Mouse (Mus musculus) layer of hippocampus, adult 2 months (tissue): ENCODE data around the gene Pdcl2. TPM values are rescaled to one million over a fixed set of nuclear protein-coding genes. Genes with fewer than 3 reads are reported as not detected.

Experiments used
- DNase-seq, 2 experiments: peaks; one replicate each; pipeline ENCODE4 v3.0.0; 2022; ENCODE audit warnings: low spot score in 2 of 2
- H3K27ac ChIP-seq: fragments of 200-600 bp; 2 replicates; pipeline ENCODE4 v1.8.1; 2022
- H3K4me3 ChIP-seq: fragments of 200-600 bp; 2 replicates; pipeline ENCODE4 v1.8.1; 2022; ENCODE audit warnings: mild to moderate bottlenecking
- CTCF ChIP-seq: fragments of 200-600 bp; conservative IDR thresholded peaks from 2 replicates; pipeline ENCODE4 v1.8.1; 2022; ENCODE audit warnings: antibody characterized with exemption, mild to moderate bottlenecking, moderate library complexity
- long read RNA-seq, 2 experiments: library from polyadenylated mRNA; stranded (forward); transcript quantifications; one replicate each; pipeline ENCODE4 v2.0.0; 2021; ENCODE audit warnings: borderline mapping rate in 2 of 2
- total RNA-seq, 2 experiments: library from RNA; stranded (reverse); gene quantifications; 2 replicates each; pipeline ENCODE4 v1.2.3; 2021

Gene Pdcl2
- not detected for total RNA-seq
- long read RNA-seq, experiment 1: 0 reads
- long read RNA-seq, experiment 2: 0 reads

- TF ChIP-seq CTCF: no peak
- H3K27ac ChIP-seq: no peak within 1 kb of the TSS
- H3K4me3 ChIP-seq: no peak within 1 kb of the TSS
- DNase-seq: no peak
These were observed at the start of gene Pdcl2 for GRCm38 (mm10) chr5:76330953-76331352. Gene Pdcl2, minus strand, starts transcription at chr5:76331156.

GRCm38 (mm10) chr5:76379216-76379615, 48.3 kb upstream of the Pdcl2 start:
- DNase-seq: no peak
- TF ChIP-seq CTCF: no peak
- Histone ChIP-seq H3K4me3 (no peak overlapping the region), H3K27ac (no peak overlapping the region)

- Histone ChIP-seq H3K4me3 (no peak overlapping the region), H3K27ac (no peak overlapping the region)
- TF ChIP-seq CTCF: no peak
- DNase-seq: no peak
These were observed 38.4 kb upstream of the Pdcl2 start for GRCm38 (mm10) chr5:76369215-76369840.

- Histone ChIP-seq H3K27ac (no peak overlapping the region), H3K4me3 (no peak overlapping the region)
- no peak for TF ChIP-seq CTCF
- DNase-seq: no peak
These were observed 34.5 kb upstream of the Pdcl2 start for GRCm38 (mm10) chr5:76365406-76365805.

GRCm38 (mm10) chr5:76363453-76364104, 32.6 kb upstream of the Pdcl2 start, which contains the start of gene Nmu:
Gene Nmu, minus strand, starts transcription at chr5:76363788.
- no peak for DNase-seq
- TF ChIP-seq CTCF: no peak
- Histone ChIP-seq H3K4me3 (peak within 1 kb of the TSS; percentile 28; the same call in 1 of the 2 replicates), H3K27ac (no peak within 1 kb of the TSS)

GRCm38 (mm10) chr5:76360786-76361185, 29.8 kb upstream of the Pdcl2 start:
- no peak overlapping the region for H3K27ac ChIP-seq
- no peak overlapping the region for H3K4me3 ChIP-seq
- TF ChIP-seq CTCF: no peak
- DNase-seq: peak in 1 of 2 experiments; percentile 6

- H3K4me3 ChIP-seq: no peak overlapping the region
- no peak overlapping the region for H3K27ac ChIP-seq
- peak; percentile 53 for TF ChIP-seq CTCF
- DNase-seq: no peak
These were observed 29.1 kb upstream of the Pdcl2 start for GRCm38 (mm10) chr5:76360057-76360456.

GRCm38 (mm10) chr5:76351953-76352611, 21.1 kb upstream of the Pdcl2 start:
- peak in 1 of 2 experiments; percentile 9 for DNase-seq
- no peak overlapping the region for H3K27ac ChIP-seq
- TF ChIP-seq CTCF: peak; percentile 68
- no peak overlapping the region for H3K4me3 ChIP-seq

GRCm38 (mm10) chr5:76351537-76351936, 20.6 kb upstream of the Pdcl2 start:
- no peak for TF ChIP-seq CTCF
- DNase-seq: no peak
- Histone ChIP-seq H3K4me3 (no peak overlapping the region), H3K27ac (no peak overlapping the region)

- TF ChIP-seq CTCF: no peak
- no peak overlapping the region for H3K27ac ChIP-seq
- no peak overlapping the region for H3K4me3 ChIP-seq
- peak in 1 of 2 experiments; percentile 21 for DNase-seq
These were observed 15.2 kb upstream of the Pdcl2 start for GRCm38 (mm10) chr5:76346137-76346536.

- TF ChIP-seq CTCF: no peak
- no peak overlapping the region for H3K4me3 ChIP-seq
- no peak for DNase-seq
- no peak overlapping the region for H3K27ac ChIP-seq
These were observed 10.0 kb upstream of the Pdcl2 start for GRCm38 (mm10) chr5:76340931-76341330.

- Histone ChIP-seq H3K4me3 (no peak overlapping the region), H3K27ac (no peak overlapping the region)
- DNase-seq: no peak
- TF ChIP-seq CTCF: no peak
These were observed 6.1 kb upstream of the Pdcl2 start for GRCm38 (mm10) chr5:76337100-76337499.

- no peak for TF ChIP-seq CTCF
- no peak overlapping the region for H3K27ac ChIP-seq
- H3K4me3 ChIP-seq: no peak overlapping the region
- no peak for DNase-seq
These were observed 2.9 kb upstream of the Pdcl2 start for GRCm38 (mm10) chr5:76333833-76334232.

- H3K27ac ChIP-seq: peak overlapping the region; percentile 48
- no peak for DNase-seq
- no peak for TF ChIP-seq CTCF
These were observed 3.7 kb downstream of the Pdcl2 start for GRCm38 (mm10) chr5:76327296-76327695.

More at GRCm38 (mm10) chr5:76327296-76327695, 3.7 kb downstream of the Pdcl2 start:
- H3K4me3 ChIP-seq: peak overlapping the region; percentile 5; the same call in 1 of the 2 replicates
